Mouse (Mus musculus): ENCODE results near the gene Rinl. TPM values are rescaled to one million over a fixed set of nuclear protein-coding genes. Genes with fewer than 3 reads are reported as not detected.
A peak's percentile ranks its signal among the peaks of the same experiment; 100 is the strongest.

Rinl gene
- total RNA-seq, 2 experiments from 2014 or later = 2.1 to 3.9 TPM

- no peak for DNase-seq (ENCODE audit: low spot score in 2 of 2)
These were observed 33.8 kb downstream of the Rinl start for GRCm38 (mm10) chr7:28822556-28822955.

DNA sequence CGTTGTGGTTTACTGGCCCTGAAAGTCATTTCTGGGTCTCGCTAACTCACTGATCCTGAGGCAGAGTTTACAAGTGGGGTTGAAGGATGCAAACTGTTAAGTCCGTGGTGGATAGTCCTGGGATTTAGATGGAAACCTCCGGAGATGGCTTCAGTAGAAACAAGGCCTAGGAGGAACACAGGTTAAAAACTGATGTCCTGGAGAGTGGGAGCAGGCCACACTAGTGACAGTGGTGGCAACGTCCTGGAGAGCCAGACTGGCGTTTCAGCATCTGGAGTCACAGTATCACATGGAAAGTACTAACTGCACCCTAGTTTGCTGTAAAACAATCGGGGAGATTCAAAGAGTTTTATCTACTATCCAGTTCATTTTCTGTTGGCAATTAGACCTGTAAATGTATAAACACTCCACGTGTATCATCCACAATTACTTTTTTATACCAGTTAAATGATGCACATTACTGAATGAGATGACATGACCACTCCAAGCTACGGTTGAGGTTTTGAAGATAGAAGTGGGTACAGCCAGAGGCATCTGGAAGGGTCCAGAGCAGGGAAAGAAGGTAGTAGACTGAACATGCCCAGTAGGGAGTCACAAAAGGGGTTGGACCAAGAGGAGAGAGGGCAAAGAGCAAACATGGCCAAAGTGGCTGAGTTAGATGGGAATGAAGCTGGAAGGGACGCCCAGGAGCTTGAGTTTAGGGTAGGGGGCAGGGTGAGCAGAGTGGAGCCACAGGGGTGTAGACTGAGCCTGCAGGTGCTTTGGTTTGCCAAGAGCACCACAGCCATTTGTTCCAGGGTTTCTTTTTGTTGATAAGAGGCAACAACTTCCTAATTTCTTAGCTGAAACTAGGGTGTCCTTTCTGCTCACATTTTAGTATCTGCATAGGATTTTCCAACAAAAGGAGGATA is 34.5 kb downstream of the Rinl start:
- no peak for DNase-seq (ENCODE audit: low spot score in 2 of 2)

DNA sequence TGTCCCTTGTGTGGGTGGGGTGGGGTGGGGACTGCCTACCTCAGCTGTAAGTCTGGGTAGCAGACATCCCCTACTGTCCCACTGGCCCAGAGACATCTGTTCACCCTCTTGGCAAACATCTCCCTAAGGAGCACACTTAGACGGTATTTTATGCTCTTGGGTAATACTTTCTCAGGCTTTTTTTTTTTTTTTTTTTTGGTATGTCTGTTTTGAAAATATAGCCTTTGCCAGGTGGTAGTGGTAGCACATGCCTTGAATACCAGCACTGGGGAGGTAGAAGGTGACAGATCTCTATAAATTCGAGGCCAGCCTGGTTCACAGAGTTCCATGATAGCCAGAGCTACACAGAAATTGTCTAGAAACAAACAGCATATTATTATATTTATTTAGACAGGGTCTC is 35.2 kb downstream of the Rinl start:
- no peak for DNase-seq (ENCODE audit: low spot score in 2 of 2)

GRCm38 (mm10) chr7:28824941-28825685 is 36.3 kb downstream of the Rinl start, which contains the start of gene Ech1:
Ech1 (plus strand) TSS chr7:28825217.
- peak; percentile 86 for DNase-seq (ENCODE audit: low spot score in 2 of 2)

- DNase-seq (ENCODE audit: low spot score in 2 of 2) = no peak
These were observed 37.1 kb downstream of the Rinl start for GRCm38 (mm10) chr7:28825686-28826401.

GRCm38 (mm10) chr7:28826402-28826772 is 37.6 kb downstream of the Rinl start:
- DNase-seq (ENCODE audit: low spot score in 2 of 2) = no peak

DNA sequence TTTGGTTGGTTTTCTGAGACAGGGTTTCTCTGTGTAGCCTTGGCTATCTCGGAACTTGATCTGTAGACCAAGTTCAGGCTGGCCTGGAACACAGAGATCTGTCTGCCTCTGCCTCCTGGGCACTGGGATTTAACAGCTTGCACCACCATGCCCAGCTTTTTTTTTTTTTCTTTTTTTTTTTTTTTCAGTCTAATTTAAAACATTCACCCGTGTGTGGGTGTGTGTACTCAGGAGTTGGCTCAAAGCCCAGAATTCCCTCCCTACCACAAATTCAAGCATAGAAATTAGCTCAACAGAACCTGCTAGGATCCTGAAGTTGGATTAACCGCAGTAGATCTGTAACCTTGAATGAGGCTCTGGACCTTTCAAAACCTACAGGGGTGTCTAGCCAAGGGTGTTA is 38.6 kb downstream of the Rinl start:
- DNase-seq (ENCODE audit: low spot score in 2 of 2) = peak; percentile 69 to 70

- DNase-seq (ENCODE audit: low spot score in 2 of 2) = no peak
These were observed 41.1 kb downstream of the Rinl start for GRCm38 (mm10) chr7:28829821-28830220.

- DNase-seq (ENCODE audit: low spot score in 2 of 2) = no peak
These were observed 42.2 kb downstream of the Rinl start for GRCm38 (mm10) chr7:28830981-28831380.

GRCm38 (mm10) chr7:28831411-28832125 is 42.8 kb downstream of the Rinl start:
- DNase-seq (ENCODE audit: low spot score in 2 of 2) = no peak

DNA sequence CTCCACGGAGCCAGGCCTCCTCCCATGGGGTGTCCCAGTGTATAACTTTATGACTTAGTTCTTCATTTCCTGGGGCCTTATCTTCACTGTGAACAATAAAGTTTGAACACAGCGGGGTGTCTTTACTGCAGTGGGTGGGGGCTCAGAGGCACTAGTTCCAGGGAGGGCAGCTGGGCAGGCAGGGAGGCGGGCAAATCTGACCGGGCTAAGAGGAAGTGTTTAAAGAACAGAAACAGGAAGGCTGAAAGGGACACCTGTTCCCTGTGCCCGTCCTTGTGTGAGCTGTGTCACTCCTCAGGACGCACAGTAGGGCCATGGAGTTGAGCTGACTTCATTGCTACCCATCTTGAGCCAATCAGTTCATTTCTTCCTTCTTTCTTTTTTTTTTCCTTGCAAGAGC is 43.4 kb downstream of the Rinl start:
- no peak for DNase-seq (ENCODE audit: low spot score in 2 of 2)

- DNase-seq (ENCODE audit: low spot score in 2 of 2) = no peak
These were observed 45.1 kb downstream of the Rinl start, which contains the start of gene Lgals4 for GRCm38 (mm10) chr7:28833723-28834347. Lgals4 (plus strand) TSS chr7:28833854.

GRCm38 (mm10) chr7:28836936-28837335 is 48.2 kb downstream of the Rinl start:
- no peak for DNase-seq (ENCODE audit: low spot score in 2 of 2)

- DNase-seq (ENCODE audit: low spot score in 2 of 2) = no peak
These were observed 49.6 kb downstream of the Rinl start for GRCm38 (mm10) chr7:28838331-28838730.

DNA sequence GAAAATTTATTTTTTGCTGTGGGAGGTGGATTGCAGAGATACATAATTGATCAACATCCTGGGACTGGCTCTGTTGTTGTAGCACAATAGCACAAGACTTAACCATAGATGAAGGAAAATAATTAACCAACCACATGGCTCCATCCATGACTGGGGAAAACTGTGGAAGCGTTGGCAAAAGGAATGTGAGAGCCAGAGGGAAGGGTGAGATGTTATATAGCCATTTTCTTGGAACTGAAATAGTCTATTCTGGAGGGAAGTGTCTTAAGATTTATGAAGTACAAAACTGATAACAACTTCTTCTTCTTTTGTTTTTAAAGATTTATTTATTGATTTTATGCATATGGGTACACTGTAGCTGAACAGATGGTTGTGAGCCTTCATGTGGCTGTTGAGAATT is 58.5 kb downstream of the Rinl start:
- no peak for DNase-seq (ENCODE audit: low spot score in 2 of 2)

Other genes with a start within 250 kb of the Rinl start
- not detected for gene Sycn, start 248.1 kb upstream of the Rinl start, total RNA-seq (2021)
- under 1 TPM in 1 of 2 experiments, not detected in 1; 0.28 TPM for gene Nccrp1, start 241.7 kb upstream of the Rinl start, total RNA-seq (2021)
- gene Samd4b, start 190.8 kb upstream of the Rinl start, total RNA-seq (2021) = 10 to 100 TPM; 67.8 to 80.1 TPM
- 1 to 10 TPM; 8.6 to 8.8 TPM for gene Pak4, start 190.8 kb upstream of the Rinl start, total RNA-seq (2021)
- 1 to 10 TPM; 2.2 to 2.4 TPM for gene Acp7, start 157.6 kb upstream of the Rinl start, total RNA-seq (2021)
- gene Fbxo27, start 96.1 kb upstream of the Rinl start, total RNA-seq (2021) = 10 to 100 TPM; 24.6 TPM
- 1 to 10 TPM; 1.9 to 2.3 TPM for gene Fbxo17, start 72.2 kb upstream of the Rinl start, total RNA-seq (2021)
- gene Mrps12, start 47.1 kb upstream of the Rinl start, total RNA-seq (2021) = 10 to 100 TPM; 62.8 to 71.0 TPM
- gene Sars2, start 47.0 kb upstream of the Rinl start, total RNA-seq (2021) = 10 to 100 TPM; 11.0 to 11.6 TPM
- gene Ccer2, start 32.8 kb upstream of the Rinl start, total RNA-seq (2021) = 1 to 10 TPM; 1.1 to 2.9 TPM
- gene Sirt2, start 22.2 kb upstream of the Rinl start, total RNA-seq (2021) = 100 to 1,000 TPM; 120 to 122 TPM
- gene Nfkbib, start 21.5 kb upstream of the Rinl start, total RNA-seq (2021) = 10 to 100 TPM; 35.0 to 38.6 TPM
- gene Hnrnpl, start 19.6 kb downstream of the Rinl start, total RNA-seq (2021) = 100 to 1,000 TPM; 427 to 456 TPM
- 10 to 100 TPM; 53.5 to 56.6 TPM for gene Ech1, start 36.2 kb downstream of the Rinl start, total RNA-seq (2021)
- gene Lgals4, start 44.9 kb downstream of the Rinl start, total RNA-seq (2021) = 1 to 10 TPM; 1.9 to 2.4 TPM
- under 1 TPM in 1 of 2 experiments, not detected in 1; 0.74 TPM for gene Lgals7, start 74.9 kb downstream of the Rinl start, total RNA-seq (2021)
- under 1 TPM; 0.61 to 0.95 TPM for gene Capn12, start 92.5 kb downstream of the Rinl start, total RNA-seq (2021)
- gene Actn4, start 173.4 kb downstream of the Rinl start, total RNA-seq (2021) = 100 to 1,000 TPM; 192 TPM
- 100 to 1,000 TPM; 196 to 199 TPM for gene Eif3k, start 192.9 kb downstream of the Rinl start, total RNA-seq (2021)
- gene Map4k1, start 193.1 kb downstream of the Rinl start, total RNA-seq (2021) = 1 to 10 TPM; 1.0 to 1.7 TPM